Mouse (Mus musculus): ENCODE data around the gene Pcbp4. TPM values are rescaled to one million over a fixed set of nuclear protein-coding genes. Genes with fewer than 3 reads are reported as not detected.
"Not testable (repeated sequence)": the region's sequence is repeated elsewhere in the genome, so short reads cannot be mapped to it uniquely, and the experiment has no call there.

The Pcbp4 gene
- polyA plus RNA-seq, 1 experiment from 2014 or later = 213 TPM

DNA sequence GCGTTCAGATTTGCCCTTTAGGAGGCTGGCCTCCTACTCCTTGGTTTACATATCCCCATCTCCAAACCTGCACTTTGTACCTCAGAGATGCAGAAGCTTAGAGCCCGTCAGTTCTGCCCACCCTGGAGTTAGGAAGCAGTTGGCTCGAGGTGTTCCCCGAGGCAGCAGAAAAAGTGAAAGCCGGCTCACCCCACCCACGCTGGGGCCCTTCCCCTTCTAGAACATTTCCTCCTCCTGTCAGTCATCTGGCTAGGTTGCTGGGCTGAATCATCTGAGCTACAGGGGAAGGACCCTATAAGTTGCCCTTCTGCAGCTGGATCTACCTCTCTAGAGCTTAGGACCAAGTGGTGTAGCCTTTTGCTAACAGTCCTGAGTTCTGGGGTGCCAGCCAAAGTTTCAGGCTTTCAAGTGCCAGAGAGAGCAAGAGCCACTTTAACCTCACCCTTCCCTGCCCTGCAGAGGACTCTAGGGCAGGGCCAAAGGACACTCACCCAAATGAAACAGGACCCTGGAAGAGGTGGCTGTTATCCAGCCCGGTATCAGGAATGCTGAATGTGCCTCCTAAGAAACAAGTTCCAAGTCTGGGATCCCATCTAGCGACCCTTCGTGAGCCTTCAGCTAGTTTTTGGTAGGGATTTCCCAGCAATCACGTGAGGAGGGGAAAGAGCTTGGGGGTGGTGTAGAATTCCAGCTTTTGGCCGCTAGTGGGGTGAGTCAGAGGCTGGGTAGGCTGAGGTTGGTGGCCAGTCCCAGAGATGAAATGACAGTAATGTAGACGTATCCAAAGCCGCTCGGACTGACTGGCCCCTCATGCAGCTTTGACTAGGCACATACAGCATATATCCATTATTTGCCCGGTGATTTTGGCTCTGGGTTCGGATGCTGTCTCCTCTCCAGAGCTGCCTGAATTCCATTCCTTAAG, 23.2 kb downstream of the Pcbp4 start:
- Histone ChIP-seq H3K4me1 (peaks cover 42% of the 10 kb centered on the region), H3K36me3 (peaks cover 10% of the 10 kb centered on the region; the same call in 1 of the 2 replicates), H3K27ac (peak overlapping the region; percentile 70), H3K4me3 (peak overlapping the region; percentile 83; the same call in 1 of the 2 replicates), H3K9ac (peak overlapping the region; percentile 19), H3K9me3 (no peaks in the 10 kb centered on the region), H3K27me3 (no peaks in the 10 kb centered on the region), H3K4me2 (replicated peaks) (peak overlapping the region; percentile 27)
- peak; percentile 16 for ATAC-seq (ENCODE audit: insufficient number of reproducible peaks, insufficient read depth, low FRiP score, low TSS enrichment)
- WGBS = 27% methylated on average over 16 of the region's 16 CpGs

DNA sequence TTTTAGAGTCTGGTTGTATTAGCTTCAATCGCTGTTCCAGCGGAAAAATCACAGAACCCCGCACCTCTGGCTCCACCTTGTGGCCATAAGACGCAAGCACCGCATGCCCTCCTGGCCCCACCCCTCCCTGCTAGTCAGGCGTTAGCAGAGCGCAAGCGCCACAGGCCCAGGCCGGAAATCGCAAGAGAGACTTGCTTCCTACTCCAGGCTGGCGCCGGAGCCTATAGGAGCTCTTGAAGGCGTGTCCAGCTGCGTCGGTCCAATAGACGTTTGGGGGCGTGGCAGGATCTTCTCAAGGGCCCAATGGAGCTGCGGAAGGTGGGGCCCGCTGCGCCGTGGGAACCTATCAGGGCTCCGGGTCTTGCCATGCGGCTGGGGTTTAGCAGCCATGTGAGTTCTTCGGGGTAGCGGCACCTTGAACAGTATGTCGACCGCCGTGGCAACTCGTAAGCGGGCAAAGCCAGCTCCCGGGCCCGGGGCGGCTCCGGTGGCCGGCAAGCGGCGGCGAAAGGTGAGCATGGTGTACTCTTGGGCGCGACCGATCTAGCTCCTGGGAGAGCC, 23.9 kb downstream of the Pcbp4 start, which contains the start of gene Parp3:
Gene Parp3, minus strand, starts transcription at position 26 of the 561 bp plus-strand sequence.
- Histone ChIP-seq H3K4me2 (replicated peaks) (peak within 1 kb of the TSS; percentile 94), H3K9me3 (no peaks in the 10 kb centered on the region), H3K4me3 (peak within 1 kb of the TSS; percentile 83), H3K27ac (peak within 1 kb of the TSS; percentile 70), H3K9ac (peak within 1 kb of the TSS; percentile 71), H3K4me1 (peaks cover 36% of the 10 kb centered on the region), H3K27me3 (no peaks in the 10 kb centered on the region), H3K36me3 (peaks cover 15% of the 10 kb centered on the region)
- ATAC-seq (ENCODE audit: insufficient number of reproducible peaks, insufficient read depth, low FRiP score, low TSS enrichment) = peak; percentile 96
- WGBS = under 1% methylated on average over 41 of the region's 41 CpGs

DNA sequence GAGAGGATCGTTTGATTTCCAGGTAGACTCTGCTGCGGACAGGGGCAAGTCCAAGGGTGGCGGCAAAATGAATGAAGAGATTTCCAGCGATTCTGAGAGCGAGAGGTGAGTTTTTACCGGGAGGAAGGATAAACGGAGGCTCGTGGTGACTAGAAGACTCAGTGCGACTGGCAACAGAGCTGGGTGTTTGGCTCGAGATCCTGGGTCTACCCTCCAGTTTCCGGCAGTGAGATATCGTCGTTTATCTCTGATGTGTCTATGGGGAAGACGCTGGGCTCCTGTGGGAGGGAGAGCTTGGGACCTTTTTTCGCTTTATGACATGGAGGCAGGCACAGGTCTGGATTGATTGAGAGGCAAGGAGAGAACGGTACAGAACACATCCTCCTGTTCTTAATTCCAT, 24.6 kb downstream of the Pcbp4 start:
- Histone ChIP-seq H3K4me3 (peak overlapping the region; percentile 83), H3K27me3 (no peaks in the 10 kb centered on the region), H3K4me2 (replicated peaks) (peak overlapping the region; percentile 94), H3K9ac (peak overlapping the region; percentile 71), H3K36me3 (peaks cover 21% of the 10 kb centered on the region), H3K27ac (no peak overlapping the region), H3K9me3 (no peaks in the 10 kb centered on the region), H3K4me1 (peaks cover 30% of the 10 kb centered on the region)
- no peak for ATAC-seq (ENCODE audit: insufficient number of reproducible peaks, insufficient read depth, low FRiP score, low TSS enrichment)
- WGBS = 3% methylated on average over 16 of the region's 16 CpGs

DNA sequence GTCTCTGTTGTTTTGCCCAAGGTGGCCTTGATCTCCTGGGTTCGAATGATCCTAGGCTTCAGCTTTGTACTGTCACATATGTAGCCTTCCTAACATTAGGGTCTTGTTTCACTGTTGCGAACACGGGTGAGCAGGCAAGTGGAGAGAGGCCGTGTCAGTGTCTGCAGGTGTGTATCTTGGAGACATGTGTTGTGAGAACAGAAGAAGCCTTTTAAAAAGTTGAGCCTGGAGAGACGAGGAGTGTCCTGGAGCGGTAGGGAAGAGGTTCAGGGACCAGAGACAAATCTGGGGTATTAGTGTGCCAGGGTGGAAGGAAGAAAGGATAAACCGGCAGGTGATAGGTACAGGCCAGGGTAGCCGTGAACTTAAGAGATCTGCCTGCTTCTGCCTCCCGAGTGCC, 25.0 kb downstream of the Pcbp4 start:
- H3K9me3 ChIP-seq = no peaks in the 10 kb centered on the region
- peaks cover 26% of the 10 kb centered on the region for H3K36me3 ChIP-seq
- no peak overlapping the region for H3K27ac ChIP-seq
- H3K27me3 ChIP-seq = no peaks in the 10 kb centered on the region
- 80% methylated on average over 9 of the region's 9 CpGs for WGBS
- peak overlapping the region; percentile 83 for H3K4me3 ChIP-seq
- H3K4me1 ChIP-seq = peaks cover 30% of the 10 kb centered on the region
- ATAC-seq (ENCODE audit: insufficient number of reproducible peaks, insufficient read depth, low FRiP score, low TSS enrichment) = no peak
- peak overlapping the region; percentile 94 for H3K4me2 ChIP-seq (replicated peaks)
- H3K9ac ChIP-seq = peak overlapping the region; percentile 71

DNA sequence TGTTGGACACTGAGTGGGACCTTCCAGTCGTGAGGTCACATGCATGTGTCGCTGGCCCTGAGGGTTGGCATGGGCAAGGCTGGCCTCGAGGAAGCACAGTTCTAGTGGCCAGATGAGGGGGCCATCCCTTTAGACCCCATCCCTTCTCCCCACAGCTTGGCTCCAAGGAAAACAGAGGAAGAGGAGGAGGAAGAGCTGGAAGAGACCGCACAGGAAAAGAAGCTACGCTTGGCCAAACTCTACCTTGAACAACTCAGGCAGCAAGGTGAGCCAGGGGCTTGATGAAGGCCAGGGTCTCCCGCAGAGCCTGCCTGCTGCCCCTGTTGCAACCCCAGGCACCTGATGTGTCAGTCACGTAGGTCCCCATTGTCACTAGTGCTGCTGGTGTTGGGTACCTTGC, 27.4 kb downstream of the Pcbp4 start:
- Histone ChIP-seq H3K9me3 (no peaks in the 10 kb centered on the region), H3K27me3 (no peaks in the 10 kb centered on the region), H3K9ac (no peak overlapping the region), H3K4me2 (replicated peaks) (no peak overlapping the region), H3K27ac (no peak overlapping the region), H3K4me3 (no peak overlapping the region), H3K4me1 (peaks cover 15% of the 10 kb centered on the region), H3K36me3 (peaks cover 47% of the 10 kb centered on the region)
- no peak for ATAC-seq (ENCODE audit: insufficient number of reproducible peaks, insufficient read depth, low FRiP score, low TSS enrichment)
- 90% methylated on average over 7 of the region's 7 CpGs for WGBS

DNA sequence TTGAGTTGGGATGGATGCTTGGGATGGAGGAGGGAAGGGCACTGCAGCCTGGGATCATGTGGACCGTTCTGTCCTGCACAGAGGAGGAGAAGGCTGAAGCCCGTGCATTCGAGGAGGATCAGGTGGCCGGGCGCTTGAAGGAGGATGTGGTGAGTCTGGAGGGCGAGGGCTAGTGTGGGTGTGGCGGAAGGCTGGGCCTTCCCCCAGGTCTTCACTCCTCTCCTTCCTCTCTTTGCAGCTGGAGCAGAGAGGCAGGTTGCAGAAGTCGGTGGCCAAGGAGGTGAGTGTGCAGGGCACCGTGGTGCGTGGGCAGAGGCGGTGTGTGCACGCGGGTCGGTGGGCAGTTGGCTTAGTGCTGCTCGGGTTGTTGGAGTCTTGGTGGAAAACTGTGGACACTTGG, 28.0 kb downstream of the Pcbp4 start:
- WGBS = 95% methylated on average over 15 of the region's 15 CpGs
- H3K36me3 ChIP-seq = peaks cover 53% of the 10 kb centered on the region
- ATAC-seq (ENCODE audit: insufficient number of reproducible peaks, insufficient read depth, low FRiP score, low TSS enrichment) = no peak
- no peak overlapping the region for H3K9ac ChIP-seq
- no peak overlapping the region for H3K27ac ChIP-seq
- H3K4me2 ChIP-seq (replicated peaks) = no peak overlapping the region
- no peaks in the 10 kb centered on the region for H3K9me3 ChIP-seq
- no peaks in the 10 kb centered on the region for H3K27me3 ChIP-seq
- H3K4me1 ChIP-seq = peaks cover 13% of the 10 kb centered on the region
- H3K4me3 ChIP-seq = no peak overlapping the region

DNA sequence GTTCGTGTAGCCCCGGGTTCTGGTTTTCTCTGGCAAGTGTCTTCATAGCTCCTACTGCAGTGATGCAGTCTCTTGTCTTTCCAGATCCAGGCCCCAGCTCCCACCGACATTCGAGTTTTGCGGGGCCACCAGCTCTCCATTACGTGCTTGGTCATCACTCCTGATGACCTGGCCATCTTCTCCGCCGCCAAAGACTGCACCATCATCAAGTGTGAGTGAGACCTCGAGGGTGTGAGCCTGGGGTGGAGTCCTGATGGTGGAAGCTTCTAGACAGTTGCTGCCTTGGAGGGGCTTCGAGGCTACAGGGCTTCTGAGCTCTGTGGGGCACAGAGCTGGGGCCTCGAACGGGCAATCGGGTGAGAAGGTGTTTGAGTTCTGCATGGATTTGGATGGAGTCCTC, 28.6 kb downstream of the Pcbp4 start:
- H3K27ac ChIP-seq = no peak overlapping the region
- no peak for ATAC-seq (ENCODE audit: insufficient number of reproducible peaks, insufficient read depth, low FRiP score, low TSS enrichment)
- peaks cover 57% of the 10 kb centered on the region for H3K36me3 ChIP-seq
- H3K9me3 ChIP-seq = no peaks in the 10 kb centered on the region
- no peaks in the 10 kb centered on the region for H3K27me3 ChIP-seq
- no peak overlapping the region for H3K9ac ChIP-seq
- peaks cover 7% of the 10 kb centered on the region for H3K4me1 ChIP-seq
- WGBS = 89% methylated on average over 13 of the region's 13 CpGs
- H3K4me2 ChIP-seq (replicated peaks) = no peak overlapping the region
- no peak overlapping the region for H3K4me3 ChIP-seq

DNA sequence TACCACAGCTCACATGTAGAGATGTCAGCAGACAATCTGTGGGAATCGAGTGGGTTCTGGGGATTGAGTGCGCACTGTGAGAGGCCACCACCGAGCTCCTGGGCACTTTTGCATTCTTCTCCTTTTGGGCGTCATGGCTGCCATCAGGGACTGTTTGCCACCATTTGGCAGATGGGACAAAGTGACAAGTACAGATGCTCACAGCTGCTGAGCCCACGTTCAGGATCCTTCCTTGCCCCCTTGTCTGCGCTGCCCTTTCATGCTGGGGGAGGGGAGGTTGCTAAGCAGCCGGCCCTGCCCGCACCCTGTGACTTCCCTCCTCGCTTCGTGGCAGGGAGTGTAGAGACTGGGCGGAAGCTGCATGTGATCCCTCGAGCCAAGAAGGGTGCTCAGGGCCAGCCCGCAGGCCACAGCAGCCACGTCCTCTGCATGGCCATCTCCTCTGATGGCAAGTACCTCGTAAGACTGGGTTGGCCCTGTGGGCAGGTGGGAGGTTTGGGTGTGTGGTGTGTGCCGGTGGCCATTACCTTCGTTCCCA, 29.6 kb downstream of the Pcbp4 start:
- H3K36me3 ChIP-seq = peaks cover 57% of the 10 kb centered on the region
- no peak overlapping the region for H3K4me2 ChIP-seq (replicated peaks)
- ATAC-seq (ENCODE audit: insufficient number of reproducible peaks, insufficient read depth, low FRiP score, low TSS enrichment) = no peak
- H3K9me3 ChIP-seq = no peaks in the 10 kb centered on the region
- no peak overlapping the region for H3K4me3 ChIP-seq
- H3K9ac ChIP-seq = no peak overlapping the region
- no peak overlapping the region for H3K27ac ChIP-seq
- WGBS = 88% methylated on average over 17 of the region's 17 CpGs
- no peaks in the 10 kb centered on the region for H3K27me3 ChIP-seq
- H3K4me1 ChIP-seq = peaks cover 6% of the 10 kb centered on the region

DNA sequence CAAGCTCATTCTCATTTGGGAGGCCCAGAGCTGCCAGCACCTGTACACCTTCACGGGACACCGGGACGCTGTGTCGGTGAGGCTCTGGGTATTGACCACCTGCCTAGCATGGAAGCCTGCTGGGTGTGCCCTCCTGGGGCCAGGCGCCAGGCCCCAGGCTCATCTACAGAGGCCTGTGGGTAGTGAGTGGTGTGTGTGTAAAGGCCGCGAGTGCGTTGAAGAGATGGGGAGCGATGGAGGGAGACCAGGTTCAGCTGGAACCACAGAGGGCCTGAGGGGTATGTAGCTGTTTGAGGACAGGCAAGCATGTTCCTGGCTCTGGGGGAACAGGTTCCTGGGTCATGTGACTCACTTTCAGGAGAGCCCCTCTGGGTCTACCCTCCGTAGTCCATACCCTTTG, 30.0 kb downstream of the Pcbp4 start:
- Histone ChIP-seq H3K36me3 (peaks cover 57% of the 10 kb centered on the region), H3K9ac (no peak overlapping the region), H3K4me2 (replicated peaks) (no peak overlapping the region), H3K4me1 (peaks cover 2% of the 10 kb centered on the region), H3K27me3 (no peaks in the 10 kb centered on the region), H3K9me3 (no peaks in the 10 kb centered on the region), H3K4me3 (no peak overlapping the region), H3K27ac (no peak overlapping the region)
- no peak for ATAC-seq (ENCODE audit: insufficient number of reproducible peaks, insufficient read depth, low FRiP score, low TSS enrichment)
- WGBS = 97% methylated on average over 10 of the region's 10 CpGs

DNA sequence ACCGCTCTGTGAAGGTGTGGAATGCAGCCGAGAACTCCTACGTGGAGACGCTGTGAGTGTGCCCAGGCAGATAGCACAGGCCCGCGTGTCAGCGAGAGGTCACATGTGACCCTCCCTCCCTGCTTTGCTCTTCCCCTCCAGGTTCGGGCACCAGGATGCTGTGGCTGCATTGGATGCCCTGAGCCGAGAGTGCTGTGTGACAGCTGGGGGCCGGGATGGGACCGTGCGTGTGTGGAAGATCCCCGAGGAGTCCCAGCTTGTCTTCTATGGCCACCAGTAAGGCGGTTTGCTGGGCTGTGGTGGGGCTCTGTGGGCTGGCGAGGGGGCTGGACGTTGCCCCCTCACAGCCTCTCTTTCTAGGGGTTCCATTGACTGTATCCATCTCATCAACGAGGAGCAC, 30.5 kb downstream of the Pcbp4 start:
- Histone ChIP-seq H3K9me3 (no peaks in the 10 kb centered on the region), H3K4me2 (replicated peaks) (no peak overlapping the region), H3K27ac (no peak overlapping the region), H3K4me1 (no peaks in the 10 kb centered on the region), H3K4me3 (no peak overlapping the region), H3K36me3 (peaks cover 57% of the 10 kb centered on the region), H3K9ac (no peak overlapping the region), H3K27me3 (no peaks in the 10 kb centered on the region)
- WGBS = 91% methylated on average over 17 of the region's 17 CpGs
- ATAC-seq (ENCODE audit: insufficient number of reproducible peaks, insufficient read depth, low FRiP score, low TSS enrichment) = no peak

DNA sequence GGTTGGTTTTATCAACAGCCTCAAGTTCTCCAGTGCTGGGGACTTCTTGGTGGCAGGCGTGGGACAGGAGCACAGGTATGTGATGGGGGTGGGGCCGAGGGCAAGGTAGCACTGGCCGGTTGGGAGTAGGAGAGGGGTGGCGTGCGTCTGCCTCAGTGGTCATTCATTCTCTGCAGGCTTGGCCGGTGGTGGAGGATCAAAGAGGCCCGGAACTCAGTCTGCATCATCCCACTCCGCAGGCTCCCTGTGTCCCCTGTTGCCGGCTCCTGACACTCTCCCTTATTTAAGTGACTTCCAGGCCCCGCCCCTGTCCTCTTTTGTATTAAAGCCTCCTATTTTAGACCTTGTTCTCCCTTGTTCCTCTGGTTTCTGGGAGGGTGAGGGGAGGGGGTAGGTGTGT, 32.0 kb downstream of the Pcbp4 start:
- H3K4me3 ChIP-seq = no peak overlapping the region
- H3K9me3 ChIP-seq = no peaks in the 10 kb centered on the region
- WGBS = 85% methylated on average over 10 of the region's 10 CpGs
- H3K4me1 ChIP-seq = no peaks in the 10 kb centered on the region
- peaks cover 57% of the 10 kb centered on the region for H3K36me3 ChIP-seq
- H3K27ac ChIP-seq = no peak overlapping the region
- no peak overlapping the region for H3K9ac ChIP-seq
- no peak for ATAC-seq (ENCODE audit: insufficient number of reproducible peaks, insufficient read depth, low FRiP score, low TSS enrichment)
- H3K27me3 ChIP-seq = no peaks in the 10 kb centered on the region
- H3K4me2 ChIP-seq (replicated peaks) = no peak overlapping the region

DNA sequence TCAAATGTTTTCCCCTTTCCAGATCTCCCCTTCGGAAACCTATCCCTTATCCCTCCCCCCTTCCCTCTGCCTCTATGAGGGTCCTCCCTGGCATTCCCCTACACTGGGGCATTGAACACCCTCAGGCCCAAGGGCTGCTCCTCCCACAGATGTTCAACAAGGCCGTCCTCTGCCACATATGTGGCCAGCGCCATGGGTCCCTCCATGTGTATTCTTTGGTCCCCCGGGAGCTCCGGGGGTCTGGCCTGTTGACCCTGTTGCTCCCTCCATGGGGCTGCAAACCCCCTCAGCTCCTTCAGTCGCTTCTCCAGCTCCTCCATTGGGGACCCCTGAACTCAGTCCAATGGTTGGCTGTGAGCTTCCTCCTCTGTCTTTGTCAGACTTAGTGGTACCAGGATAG, 34.5 kb downstream of the Pcbp4 start:
- H3K4me1 ChIP-seq; ATAC-seq (ENCODE audit: insufficient number of reproducible peaks, insufficient read depth, low FRiP score, low TSS enrichment); H3K4me2 ChIP-seq (replicated peaks); H3K27ac ChIP-seq; H3K9ac ChIP-seq; H3K27me3 ChIP-seq; H3K9me3 ChIP-seq; H3K4me3 ChIP-seq: not testable (repeated sequence)
- H3K36me3 ChIP-seq = peaks cover 36% of the 10 kb centered on the region
- WGBS = 80% methylated on average over 6 of the region's 6 CpGs

Data from embryonic facial prominence, embryonic 12.5 days (tissue).